Mouse (Mus musculus) embryo, embryonic 9.5 days (tissue): Measurements from ENCODE around the gene Lum.

Experiments
- DNase-seq: peaks from one replicate; pipeline ENCODE4 v3.0.0-alpha.2; 2017; ENCODE audit errors: extremely low spot score

Gene Lum

GRCm38 (mm10) chr10:97564957-97565856 is at the start of gene Lum:
Gene Lum, plus strand, starts transcription at chr10:97565128.
- DNase-seq, result peak; percentile 47

- DNase-seq, result no peak
These were observed 41.6 kb upstream of the Lum start for GRCm38 (mm10) chr10:97523366-97523765.

- DNase-seq, result no peak
These were observed 29.2 kb upstream of the Lum start for GRCm38 (mm10) chr10:97535697-97536096.

- no peak for DNase-seq
These were observed 28.0 kb upstream of the Lum start for GRCm38 (mm10) chr10:97536921-97537320.

- DNase-seq, result no peak
These were observed 26.7 kb upstream of the Lum start for GRCm38 (mm10) chr10:97538202-97538601.

GRCm38 (mm10) chr10:97547740-97548139 is 17.2 kb upstream of the Lum start:
- no peak for DNase-seq

- peak; percentile 26 for DNase-seq
These were observed 2.7 kb downstream of the Lum start for GRCm38 (mm10) chr10:97567489-97568135.

GRCm38 (mm10) chr10:97582543-97583231 is 17.8 kb downstream of the Lum start:
- DNase-seq, result no peak

- no peak for DNase-seq
These were observed 19.2 kb downstream of the Lum start for GRCm38 (mm10) chr10:97584176-97584575.

GRCm38 (mm10) chr10:97587159-97587558 is 22.2 kb downstream of the Lum start:
- no peak for DNase-seq

- no peak for DNase-seq
These were observed 24.6 kb downstream of the Lum start for GRCm38 (mm10) chr10:97589574-97589973.

- DNase-seq, result no peak
These were observed 26.1 kb downstream of the Lum start for GRCm38 (mm10) chr10:97591036-97591435.

GRCm38 (mm10) chr10:97591685-97592084 is 26.8 kb downstream of the Lum start:
- DNase-seq, result no peak

GRCm38 (mm10) chr10:97595680-97596079 is 30.8 kb downstream of the Lum start:
- DNase-seq, result no peak

- DNase-seq, result no peak
These were observed 36.8 kb downstream of the Lum start for GRCm38 (mm10) chr10:97601744-97602143.

- no peak for DNase-seq
These were observed 38.3 kb downstream of the Lum start for GRCm38 (mm10) chr10:97603256-97603655.

- no peak for DNase-seq
These were observed 41.7 kb downstream of the Lum start, which contains the start of gene Kera for GRCm38 (mm10) chr10:97606579-97606978. Gene Kera, plus strand, starts transcription at chr10:97606879.
